Mouse (Mus musculus) lung, adult 2 months (tissue): ENCODE measurements around the gene Hrc. TPM values are rescaled to one million over a fixed set of nuclear protein-coding genes. Genes with fewer than 3 reads are reported as not detected.
A peak's percentile ranks its signal among the peaks of the same experiment; 100 is the strongest.

Source experiments
- DNase-seq: peaks from one replicate; pipeline ENCODE4 v3.0.0; 2022
- H3K4me1 ChIP-seq: fragments of 200-500 bp; 2 replicates; pipeline ENCODE4 v1.6.1; 2011; ENCODE audit warnings: low read length; ENCODE audit not compliant: control insufficient read depth, insufficient read depth
- H3K4me3 ChIP-seq: fragments of 200-500 bp; replicated peaks from 2 replicates; pipeline ENCODE3; 2011; ENCODE audit warnings: low read depth, mild to moderate bottlenecking, control low read depth, low read length; ENCODE audit errors: extremely low read depth
- CTCF ChIP-seq: fragments of 200-500 bp; IDR thresholded peaks from 2 replicates; pipeline ENCODE4 v1.5.1; 2011; ENCODE audit warnings: mild to moderate bottlenecking, low read length, control low read depth; ENCODE audit not compliant: insufficient read depth
- POLR2A ChIP-seq: fragments of 200-500 bp; IDR thresholded peaks from 2 replicates; pipeline ENCODE4 v1.6.1; 2011; ENCODE audit warnings: low read depth, mild to moderate bottlenecking, control low read depth, low read length, borderline replicate concordance; ENCODE audit errors: extremely low read depth
- WGBS: fragments of 180-500 bp; shearing (Covaris S2); methylation state at CpG from one replicate; pipeline ENCODE4 v1.1.7; 2018; 5-methylcytosine and 5-hydroxymethylcytosine counted together
- polyA plus RNA-seq: library from polyadenylated mRNA; depleted of rRNA; stranded (reverse); fragments of >200 nt; gene quantifications from 2 replicates; pipeline ENCODE4 v1.2.3, GENCODE M21; 2012

The Hrc gene
- polyA plus RNA-seq, 1 experiment: 10.0 TPM

DNA sequence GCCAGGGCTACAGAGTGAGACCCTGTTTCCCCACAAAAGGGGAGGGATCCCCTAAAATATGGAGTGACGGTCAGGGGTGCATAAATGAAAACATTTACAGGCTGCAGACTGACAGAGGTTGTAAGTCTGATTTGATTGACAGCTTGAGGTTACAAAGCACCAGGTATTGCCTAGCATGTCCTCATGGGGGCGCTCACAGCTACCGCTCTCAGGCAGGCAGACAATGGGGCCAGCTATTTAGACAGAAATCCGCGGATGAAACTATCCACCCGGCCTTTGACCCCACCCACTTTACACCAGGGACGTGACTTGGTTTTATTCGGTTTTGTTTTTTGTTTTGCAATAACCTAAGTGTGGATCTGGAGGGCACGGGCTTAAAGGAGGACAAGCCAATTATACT is 25.6 kb upstream of the Hrc start:
- peak; percentile 34 for DNase-seq
- WGBS: 15% methylated on average over 9 of the region's 9 CpGs

DNA sequence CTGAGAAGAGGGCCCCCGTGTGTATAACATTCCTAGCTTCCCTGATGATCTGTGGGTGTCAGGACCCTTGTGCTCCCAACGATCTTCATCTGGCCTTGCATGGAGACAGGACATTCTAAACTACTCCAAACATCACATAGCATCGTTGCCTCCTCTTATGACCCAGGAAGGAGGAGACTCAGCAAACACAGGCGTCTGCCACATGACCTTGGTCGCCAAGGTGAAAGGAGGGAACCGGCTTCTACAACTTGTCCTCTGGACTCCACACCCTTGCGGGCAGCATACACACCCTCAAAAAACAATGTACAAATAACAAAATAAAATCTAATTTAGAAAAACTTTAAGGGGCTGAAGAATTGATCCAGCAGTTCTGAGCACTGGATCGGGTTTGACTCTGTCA is 23.1 kb upstream of the Hrc start:
- H3K4me1 ChIP-seq: no peaks in the 10 kb centered on the region
- DNase-seq: no peak
- TF ChIP-seq POLR2A (no peak), CTCF (no peak)
- WGBS: 58% methylated on average over 8 of the region's 8 CpGs
- H3K4me3 ChIP-seq: no peak overlapping the region

More for the DNA sequence above, 25.6 kb upstream of the Hrc start:
- Histone ChIP-seq H3K4me3 (no peak overlapping the region), H3K4me1 (no peaks in the 10 kb centered on the region)
- TF ChIP-seq POLR2A: no peak
- peak; percentile 68 for TF ChIP-seq CTCF

DNA sequence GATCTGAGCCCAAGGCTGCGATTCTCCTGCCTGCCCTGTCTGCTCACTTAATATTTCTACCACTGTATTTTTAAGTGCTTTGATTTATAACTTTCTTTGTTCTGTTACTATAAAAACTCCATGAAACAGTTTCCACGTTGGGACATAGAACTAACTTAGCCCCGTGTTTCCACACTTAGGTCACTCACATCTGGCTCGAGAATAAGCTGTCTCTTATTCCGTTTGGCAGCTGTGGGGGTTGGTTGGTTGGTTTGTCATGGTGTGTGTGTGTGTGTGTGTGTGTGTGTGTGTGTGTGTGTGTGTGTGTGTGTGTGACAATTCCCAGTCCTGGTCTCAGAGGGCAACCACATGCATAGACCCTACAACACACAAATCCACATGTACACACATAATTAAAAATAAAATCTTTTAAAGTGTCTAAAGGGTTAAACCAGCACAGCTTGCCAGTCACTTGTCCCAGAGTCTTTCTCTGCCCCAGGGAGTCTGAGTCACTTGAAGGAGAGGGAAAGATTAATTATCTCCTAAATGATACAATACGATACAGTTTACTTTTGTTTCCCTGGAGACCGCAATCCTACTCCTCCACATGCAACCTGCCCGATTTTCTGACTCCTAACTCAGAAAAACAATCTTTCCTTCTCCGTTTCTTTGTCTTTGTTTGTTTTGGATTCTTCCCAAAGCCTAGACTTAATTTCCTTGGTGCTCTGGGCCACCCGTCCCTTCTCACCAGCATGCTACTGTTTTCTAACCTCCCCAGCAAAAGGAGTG is 22.2 kb upstream of the Hrc start:
- Histone ChIP-seq H3K4me1 (no peaks in the 10 kb centered on the region), H3K4me3 (no peak overlapping the region)
- no peak for DNase-seq
- TF ChIP-seq POLR2A: no peak
- WGBS: 28% methylated on average over 10 of the region's 10 CpGs

DNA sequence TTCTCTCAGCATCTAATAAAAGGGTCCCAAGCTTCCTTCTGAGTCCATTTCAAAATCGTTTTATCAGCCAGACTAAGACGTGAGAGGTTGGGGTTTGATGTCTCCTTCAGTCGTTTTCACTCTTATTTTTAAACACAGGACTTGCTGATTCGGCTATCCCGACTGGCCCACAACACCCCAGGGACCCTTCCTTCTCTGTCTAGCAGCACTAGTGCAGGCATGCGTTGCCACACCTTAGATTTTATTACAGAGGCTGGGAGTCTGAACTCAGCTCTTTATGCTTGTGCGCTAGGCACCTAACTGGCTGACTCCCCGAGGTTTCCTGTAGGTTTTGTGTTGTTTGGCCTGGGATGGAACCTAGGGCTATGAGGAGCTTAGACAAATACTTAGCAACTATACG is 21.6 kb upstream of the Hrc start:
- WGBS: 39% methylated on average over 9 of the region's 9 CpGs
- Histone ChIP-seq H3K4me1 (no peaks in the 10 kb centered on the region), H3K4me3 (no peak overlapping the region)
- DNase-seq: no peak
- TF ChIP-seq CTCF (no peak), POLR2A (no peak)

DNA sequence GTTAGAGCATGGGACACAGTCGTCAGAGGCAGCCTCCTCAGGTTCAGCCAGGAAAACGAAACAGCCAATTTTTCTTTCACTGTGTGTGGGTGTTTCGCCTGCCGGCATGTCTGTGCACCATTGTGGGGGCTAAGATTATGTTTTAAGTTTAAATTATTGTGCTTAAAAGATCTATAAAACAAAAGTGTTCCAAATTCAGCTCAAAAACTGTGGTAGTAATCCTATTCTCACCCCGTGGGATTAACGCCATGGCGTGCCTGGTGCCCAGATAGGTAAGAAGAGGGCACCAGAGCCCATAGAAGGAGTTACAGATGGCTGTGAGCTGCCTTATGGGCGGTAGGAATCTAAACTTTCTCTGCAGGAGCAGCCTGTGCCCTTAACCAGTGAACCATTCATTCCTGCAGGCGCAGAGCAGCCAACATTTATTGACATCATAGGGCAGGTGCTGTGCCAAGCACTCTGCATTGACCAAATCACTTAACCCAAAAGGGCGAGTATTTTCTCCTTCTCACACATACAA is 19.8 kb upstream of the Hrc start:
- DNase-seq: no peak
- WGBS: 82% methylated on average over 10 of the region's 10 CpGs
- H3K4me1 ChIP-seq: no peaks in the 10 kb centered on the region
- TF ChIP-seq CTCF: no peak
- no peak overlapping the region for H3K4me3 ChIP-seq

DNA sequence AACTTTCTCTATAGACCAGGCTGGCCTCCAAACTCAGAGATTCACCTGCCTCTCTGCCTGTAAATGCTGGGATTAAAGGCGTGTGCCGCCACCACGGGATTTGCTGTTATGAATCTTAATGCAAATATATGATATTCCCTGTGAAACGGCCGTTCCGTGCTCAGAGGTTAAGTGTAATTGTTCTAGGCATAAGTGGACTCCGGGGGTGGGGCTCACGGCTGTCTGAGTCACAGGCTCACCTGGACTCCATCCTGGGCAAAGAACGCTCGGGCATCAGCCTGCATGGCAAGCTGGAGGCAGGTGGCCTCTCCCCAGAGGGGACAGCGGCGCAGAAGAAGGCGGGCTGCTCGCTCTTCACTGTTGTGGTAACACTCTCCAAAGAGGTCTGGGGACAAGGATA is 18.6 kb upstream of the Hrc start:
- no peak for DNase-seq
- TF ChIP-seq POLR2A (no peak), CTCF (no peak)
- no peak overlapping the region for H3K4me3 ChIP-seq
- WGBS: 77% methylated on average over 14 of the region's 14 CpGs
- H3K4me1 ChIP-seq: no peaks in the 10 kb centered on the region

DNA sequence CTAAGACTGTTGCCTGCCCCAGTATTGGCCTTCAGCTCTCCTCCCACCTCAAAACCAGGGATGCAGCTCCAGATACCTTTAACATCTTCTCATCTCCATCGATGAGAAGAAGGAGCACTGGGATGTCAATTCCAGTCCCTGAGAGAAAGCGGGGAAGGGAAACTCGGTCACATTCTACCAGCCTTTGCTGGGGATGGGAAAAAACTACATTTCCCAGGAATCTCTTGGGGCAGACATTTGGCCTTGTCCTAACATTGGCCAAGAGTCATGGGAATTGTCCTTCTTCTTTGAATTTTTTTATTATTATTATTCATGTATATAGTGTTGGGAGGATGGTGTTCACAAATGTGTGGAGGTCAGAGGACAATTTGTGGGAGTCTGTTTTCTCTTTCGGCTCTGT is 12.8 kb upstream of the Hrc start:
- no peak for TF ChIP-seq CTCF
- TF ChIP-seq POLR2A: no peak
- 90% methylated on average over 4 of the region's 4 CpGs for WGBS
- DNase-seq: no peak
- H3K4me1 ChIP-seq: no peaks in the 10 kb centered on the region
- H3K4me3 ChIP-seq: no peak overlapping the region

DNA sequence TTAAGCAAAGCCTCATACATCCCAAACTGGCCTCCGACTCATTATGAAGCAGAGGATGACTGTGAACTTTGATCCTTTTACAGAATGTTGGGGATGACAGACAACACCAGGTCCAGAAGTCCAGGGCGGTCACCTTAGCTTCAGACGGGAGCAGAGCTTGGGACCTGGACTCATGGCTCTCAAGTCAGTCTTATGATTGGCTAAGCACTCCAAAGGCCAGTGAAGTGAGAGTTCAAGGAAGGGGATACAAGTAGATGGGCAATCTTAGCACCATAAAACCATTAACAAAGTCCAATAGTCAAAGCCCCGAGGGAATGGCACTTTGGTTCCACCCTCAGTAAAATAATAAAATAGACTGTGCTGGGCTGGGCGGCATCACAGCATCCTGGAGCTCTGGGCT is 12.0 kb upstream of the Hrc start:
- WGBS: 93% methylated on average over 5 of the region's 5 CpGs
- H3K4me1 ChIP-seq: no peaks in the 10 kb centered on the region
- DNase-seq: no peak
- H3K4me3 ChIP-seq: no peak overlapping the region
- TF ChIP-seq POLR2A (no peak), CTCF (no peak)

DNA sequence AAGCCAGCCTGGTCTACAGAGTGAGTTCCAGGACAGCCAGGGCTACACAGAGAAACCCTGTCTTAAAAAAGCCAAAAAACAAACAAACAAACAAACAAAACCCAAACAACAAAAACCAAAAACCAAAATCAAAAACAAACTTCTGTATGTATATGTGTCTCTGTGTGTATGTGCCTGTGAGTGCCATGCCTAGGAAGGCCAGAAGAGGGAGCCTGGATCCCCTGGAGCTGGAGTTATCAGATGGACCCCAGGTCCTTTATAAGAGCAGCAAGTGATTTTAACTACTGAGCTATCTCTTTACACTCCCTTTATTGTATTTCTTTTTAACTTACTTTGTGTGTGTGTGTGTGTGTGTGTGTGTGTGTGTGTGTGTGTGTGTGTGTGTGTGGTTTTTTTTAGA is 9.3 kb upstream of the Hrc start:
- DNase-seq: no peak
- no peak overlapping the region for H3K4me3 ChIP-seq
- no peaks in the 10 kb centered on the region for H3K4me1 ChIP-seq
- no peak for TF ChIP-seq POLR2A
- peak; percentile 11; the same call in 1 of the 2 replicates for TF ChIP-seq CTCF

DNA sequence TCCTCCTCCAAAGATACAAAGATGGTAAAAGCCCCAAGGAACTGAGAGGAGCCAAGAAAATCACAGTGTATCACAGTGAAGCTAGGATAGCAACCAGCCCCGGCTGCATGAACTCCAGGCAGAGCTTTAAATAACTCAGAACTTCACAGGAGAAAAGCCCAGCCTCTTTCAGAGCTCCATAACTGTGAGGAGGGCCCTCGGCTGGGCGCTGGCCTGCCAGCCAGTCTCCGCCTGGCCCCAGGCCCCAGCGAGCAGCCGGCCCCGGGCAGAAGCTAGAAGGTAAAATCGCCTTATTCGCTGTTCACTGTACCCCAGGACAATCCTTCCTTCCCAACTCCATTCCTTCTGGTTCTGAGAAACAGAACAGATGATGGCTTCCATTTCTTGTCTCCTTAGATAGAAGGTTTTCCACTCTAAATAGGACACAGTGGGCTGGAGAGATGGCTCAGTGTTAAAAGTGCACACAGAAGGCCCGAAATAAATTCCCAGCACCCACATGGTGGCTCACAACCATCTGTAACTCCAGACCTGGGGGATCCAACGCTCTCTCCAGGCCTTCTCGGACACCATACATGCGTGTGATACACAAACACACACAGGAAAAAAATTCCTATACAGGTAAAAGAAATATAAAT is 6.1 kb upstream of the Hrc start:
- DNase-seq: no peak
- TF ChIP-seq CTCF (no peak), POLR2A (no peak)
- H3K4me1 ChIP-seq: peaks cover 3% of the 10 kb centered on the region
- no peak overlapping the region for H3K4me3 ChIP-seq
- 88% methylated on average over 13 of the region's 13 CpGs for WGBS
